Mouse (Mus musculus) adrenal gland, postnatal 4 days (tissue): ENCODE results near the gene Stard13. TPM values are rescaled to one million over a fixed set of nuclear protein-coding genes. Genes with fewer than 3 reads are reported as not detected.

ENCODE experiments used
- DNase-seq, 2 experiments: peaks; one replicate each; pipeline ENCODE4 v3.0.0; 2021 to 2022; ENCODE audit warnings: low spot score in 2 of 2, mixed read lengths in 2 of 2
- total RNA-seq, 2 experiments: library from RNA; stranded (reverse); gene quantifications; 2 replicates each; pipeline ENCODE4 v1.2.3; 2021

Stard13 gene
- total RNA-seq, 2 experiments from 2014 or later, result 22.6 to 26.6 TPM

- DNase-seq, result no peak
Measured at GRCm38 (mm10) chr5:151024483-151024882, 209.2 kb downstream of the Stard13 start.

GRCm38 (mm10) chr5:151023461-151023860, 210.2 kb downstream of the Stard13 start:
- DNase-seq, result no peak

DNA sequence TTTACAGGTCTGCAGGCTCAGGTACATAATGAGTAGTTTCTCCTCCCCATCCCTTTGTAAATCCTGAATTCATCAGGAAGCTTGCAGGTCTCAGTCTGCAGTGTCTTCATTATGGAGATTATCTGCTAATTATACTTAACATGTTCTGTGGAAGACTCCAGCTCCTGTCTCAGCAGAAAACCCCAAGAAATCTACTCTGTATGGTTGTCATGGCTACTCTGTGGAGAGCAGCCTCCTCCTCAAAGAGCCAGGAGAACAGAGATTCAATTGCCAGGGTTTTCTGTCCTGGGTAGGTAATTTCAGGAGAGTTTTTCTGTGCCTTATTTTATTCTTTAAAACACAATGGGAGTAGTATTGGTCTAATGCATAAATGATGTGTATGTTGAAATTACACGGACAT, 210.7 kb downstream of the Stard13 start:
- no peak for DNase-seq

GRCm38 (mm10) chr5:151022026-151022425, 211.6 kb downstream of the Stard13 start:
- no peak for DNase-seq

DNA sequence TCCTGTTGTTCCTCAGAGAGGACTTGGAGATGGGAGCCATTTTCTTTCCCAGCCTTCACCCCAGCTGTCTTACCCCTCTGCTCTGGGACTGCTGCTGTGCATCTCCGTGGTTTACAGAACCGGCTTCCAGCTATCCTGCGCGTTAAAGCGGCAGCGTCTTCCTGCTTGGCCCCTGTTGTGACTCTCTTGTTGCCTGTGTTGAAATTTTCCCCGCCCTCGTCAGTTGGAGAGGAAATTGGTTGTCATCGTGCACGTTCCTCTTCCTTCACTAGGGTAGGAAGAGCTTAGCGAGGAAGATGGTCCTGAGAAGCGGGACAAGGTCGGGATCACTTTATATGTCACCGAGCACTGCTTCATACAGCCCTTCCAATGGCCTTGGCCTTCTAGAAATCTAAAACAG, 212.8 kb downstream of the Stard13 start:
- no peak for DNase-seq

DNA sequence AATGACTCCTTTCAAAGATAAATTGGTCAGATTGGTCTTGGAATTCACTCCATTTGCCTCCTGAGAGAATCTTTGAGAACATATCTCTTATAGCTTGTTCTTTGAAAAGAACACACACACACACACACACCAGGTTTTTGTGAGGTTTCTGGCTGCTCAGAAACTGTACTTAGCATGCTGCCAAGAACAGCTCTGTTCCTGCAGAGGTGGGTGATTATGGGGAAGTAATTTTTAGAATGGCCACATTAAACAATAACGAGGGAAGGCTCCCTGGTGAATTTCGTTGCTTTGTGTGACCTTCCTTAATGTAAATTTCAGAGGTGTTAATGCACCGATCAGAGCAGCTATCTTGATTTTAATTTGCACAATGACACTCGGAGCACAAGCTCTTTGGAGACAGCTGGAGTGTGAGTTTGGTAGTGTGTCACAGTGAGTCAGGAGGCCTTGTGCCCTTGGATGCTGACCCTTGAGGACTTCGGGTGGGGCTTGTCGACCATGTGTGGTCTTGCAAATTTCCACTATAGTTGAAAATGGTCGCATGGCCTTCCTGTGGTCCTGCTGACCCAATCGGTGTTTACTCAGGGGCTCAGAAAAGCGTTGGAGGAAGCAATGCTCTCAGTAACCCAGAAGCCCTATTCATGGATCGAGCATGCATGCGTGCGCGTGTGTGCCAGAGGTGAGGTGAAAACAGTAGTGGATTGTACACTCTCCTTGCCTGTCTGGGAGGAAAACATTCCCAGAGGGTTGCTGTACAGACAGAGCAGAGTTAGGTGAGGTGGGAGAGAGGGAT, 213.4 kb downstream of the Stard13 start:
- DNase-seq, result no peak

DNA sequence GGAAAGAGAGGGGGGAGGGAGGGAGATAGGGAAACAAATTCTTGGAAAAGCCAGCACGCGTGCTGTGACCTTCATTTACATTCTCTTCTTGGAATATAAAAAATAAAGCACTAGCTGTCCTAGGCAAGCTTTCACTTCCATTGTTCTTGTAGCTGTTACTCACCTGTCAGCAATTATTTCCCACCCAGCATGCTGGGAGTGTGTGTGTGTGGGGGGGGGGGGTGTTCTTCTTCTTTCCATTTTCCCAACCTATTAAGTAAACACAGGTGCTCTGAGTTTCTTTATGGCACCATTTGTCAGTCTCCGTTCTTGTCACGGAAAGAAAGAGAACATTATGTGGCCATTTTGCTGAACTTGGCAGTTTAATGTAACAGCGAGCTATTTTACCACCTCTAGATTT, 214.7 kb downstream of the Stard13 start:
- DNase-seq, result no peak

GRCm38 (mm10) chr5:151018450-151018849, 215.2 kb downstream of the Stard13 start:
- DNase-seq, result no peak

DNA sequence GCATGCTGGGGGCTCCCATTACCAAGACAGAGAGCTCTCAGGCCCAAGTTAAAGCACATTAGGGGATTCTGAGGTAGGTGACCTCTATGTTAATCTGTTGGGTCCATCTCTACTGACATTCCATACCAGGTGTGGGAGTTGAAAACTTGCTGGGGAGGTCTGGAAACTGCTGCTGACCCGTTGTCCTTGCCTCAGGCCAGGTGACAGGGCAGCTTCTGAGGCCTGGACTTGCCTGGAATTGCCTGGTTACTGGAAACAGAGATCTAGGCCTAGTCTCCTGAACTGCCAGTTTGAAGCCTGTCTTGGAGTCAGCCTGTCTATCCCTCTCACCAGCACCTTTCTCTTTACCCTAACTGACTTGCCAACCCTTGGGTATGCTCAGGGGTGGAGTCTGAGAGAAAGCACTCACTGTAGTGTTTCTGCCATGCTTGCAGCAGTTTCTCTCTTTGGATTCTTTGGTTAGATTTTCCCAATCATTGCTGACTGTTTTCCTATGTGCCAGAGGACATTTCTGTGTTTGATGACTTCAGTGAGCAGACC, 229.3 kb downstream of the Stard13 start:
- DNase-seq, result no peak

GRCm38 (mm10) chr5:151002051-151002450, 231.6 kb downstream of the Stard13 start:
- no peak for DNase-seq

DNA sequence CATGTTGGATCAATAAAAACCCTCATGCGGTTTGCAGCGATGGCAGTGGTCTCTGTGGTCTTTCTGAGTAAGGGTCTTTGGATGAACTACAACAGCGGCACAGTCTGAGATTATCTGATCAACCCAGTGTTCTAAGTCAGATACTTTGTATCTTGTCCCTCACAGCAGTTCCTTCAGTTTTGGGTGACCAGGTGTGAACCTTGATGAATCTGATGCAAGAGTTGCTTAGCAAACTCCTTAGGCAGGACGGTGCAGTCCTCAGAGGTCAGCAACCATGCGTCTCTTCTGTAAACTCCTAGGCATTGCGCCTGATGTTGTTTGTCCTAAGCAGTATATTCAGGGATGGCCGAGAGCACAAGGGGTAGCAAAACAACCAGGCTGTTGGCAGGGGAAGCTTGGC, 232.5 kb downstream of the Stard13 start:
- DNase-seq, result no peak

DNA sequence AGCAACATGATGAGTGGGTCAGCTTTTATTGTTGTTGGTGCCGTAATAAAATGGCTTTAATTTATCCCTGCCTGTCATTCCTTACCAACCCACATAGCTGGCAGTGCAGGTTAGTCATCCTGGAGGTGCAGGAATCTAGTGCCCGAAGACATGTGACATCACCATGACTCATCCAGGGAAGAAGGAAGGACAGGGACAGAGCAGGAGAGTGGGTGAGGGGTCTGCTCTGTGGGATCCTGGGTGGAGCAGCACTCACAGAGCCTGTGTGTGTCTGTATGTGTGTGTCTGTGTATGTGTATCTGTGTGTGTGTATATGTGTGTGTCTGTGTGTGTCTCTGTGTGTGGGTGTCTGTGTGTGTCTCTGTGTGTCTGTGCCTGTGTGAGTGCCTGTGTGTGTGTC, 237.1 kb downstream of the Stard13 start:
- DNase-seq, result no peak

DNA sequence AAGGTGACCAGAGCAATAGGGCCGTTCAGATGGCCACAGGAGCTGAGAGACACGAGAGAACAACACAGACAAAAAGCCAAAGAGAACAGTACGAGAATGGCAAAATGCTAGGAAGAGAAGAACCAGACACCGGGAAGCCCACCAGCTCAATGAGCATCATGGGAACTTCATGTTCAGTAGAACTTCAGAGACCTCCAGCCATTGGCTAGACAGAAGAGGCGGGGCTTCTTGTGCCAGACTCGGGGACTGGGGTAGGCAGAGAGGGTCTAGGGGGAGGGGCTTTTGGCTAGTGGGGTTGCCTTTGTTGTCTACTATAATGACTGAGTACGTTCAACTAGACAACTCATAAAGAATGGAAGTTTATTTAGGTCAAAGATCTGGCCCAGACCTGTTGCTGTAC, 239.5 kb downstream of the Stard13 start:
- DNase-seq, result no peak

Other genes starting within 250 kb of the Stard13 start
- not detected for gene Gm42906, start 194.3 kb upstream of the Stard13 start, total RNA-seq